Mouse (Mus musculus): ENCODE measurements around the gene Pdzd3. TPM values are rescaled to one million over a fixed set of nuclear protein-coding genes. Genes with fewer than 3 reads are reported as not detected.

The Pdzd3 gene
- polyA plus RNA-seq, 1 experiment, result 0.82 TPM

- DNase-seq (ENCODE audit: extremely low spot score in 1 of 2, low spot score in 1 of 2), result no peak
Observed at GRCm38 (mm10) chr9:44209416-44209815, 41.9 kb downstream of the Pdzd3 start.

- no peak for DNase-seq (ENCODE audit: extremely low spot score in 1 of 2, low spot score in 1 of 2)
Observed at GRCm38 (mm10) chr9:44207840-44208239, 43.4 kb downstream of the Pdzd3 start.

GRCm38 (mm10) chr9:44200458-44200857 lies 50.8 kb downstream of the Pdzd3 start:
- DNase-seq (ENCODE audit: extremely low spot score in 1 of 2, low spot score in 1 of 2), result no peak

- no peak for DNase-seq (ENCODE audit: extremely low spot score in 1 of 2, low spot score in 1 of 2)
Observed at GRCm38 (mm10) chr9:44199580-44199979, 51.7 kb downstream of the Pdzd3 start.

- DNase-seq (ENCODE audit: extremely low spot score in 1 of 2, low spot score in 1 of 2), result no peak
Observed at GRCm38 (mm10) chr9:44199166-44199565, 52.1 kb downstream of the Pdzd3 start.

Other genes with a start within 250 kb of the Pdzd3 start
- 752 and 876 TPM in 2 replicates for gene Thy1, start 208.1 kb downstream of the Pdzd3 start, polyA plus RNA-seq (2012; rRNA removed)
- gene Usp2, start 184.4 kb downstream of the Pdzd3 start, polyA plus RNA-seq (2012; rRNA removed), result 40.2 and 44.9 TPM in 2 replicates
- gene Mfrp, start 149.7 kb downstream of the Pdzd3 start, polyA plus RNA-seq (2012; rRNA removed), result 0.14 and 0.21 TPM in 2 replicates
- gene C1qtnf5, start 144.2 kb downstream of the Pdzd3 start, polyA plus RNA-seq (2012; rRNA removed), result 31.7 and 39.5 TPM in 2 replicates
- gene Gm49380, start 138.0 kb downstream of the Pdzd3 start, polyA plus RNA-seq (2012; rRNA removed), result 0.16 and 0.21 TPM in 2 replicates
- gene Rnf26, start 138.0 kb downstream of the Pdzd3 start, polyA plus RNA-seq (2012; rRNA removed), result 26.9 and 29.0 TPM in 2 replicates
- gene Mcam, start 117.0 kb downstream of the Pdzd3 start, polyA plus RNA-seq (2012; rRNA removed), result 16.8 and 17.4 TPM in 2 replicates
- 18.6 and 20.5 TPM in 2 replicates for gene Cbl, start 17.4 kb downstream of the Pdzd3 start, polyA plus RNA-seq (2012; rRNA removed)
- gene Ccdc153, start 10.8 kb downstream of the Pdzd3 start, polyA plus RNA-seq (2012; rRNA removed), result 1.1 TPM in 1 of 2 replicates, not detected in the other
- 6.7 and 7.0 TPM in 2 replicates for gene Nlrx1, start 17.1 kb upstream of the Pdzd3 start, polyA plus RNA-seq (2012; rRNA removed)
- 84.5 and 95.1 TPM in 2 replicates for gene Abcg4, start 37.1 kb upstream of the Pdzd3 start, polyA plus RNA-seq (2012; rRNA removed)
- 32.1 and 32.3 TPM in 2 replicates for gene Hinfp, start 54.2 kb upstream of the Pdzd3 start, polyA plus RNA-seq (2012; rRNA removed)
- gene C2cd2l, start 68.8 kb upstream of the Pdzd3 start, polyA plus RNA-seq (2012; rRNA removed), result 201 and 202 TPM in 2 replicates
- 21.1 and 22.9 TPM in 2 replicates for gene Dpagt1, start 74.5 kb upstream of the Pdzd3 start, polyA plus RNA-seq (2012; rRNA removed)
- gene H2afx, start 83.2 kb upstream of the Pdzd3 start, polyA plus RNA-seq (2012; rRNA removed), result 65.4 and 75.0 TPM in 2 replicates
- gene Hmbs, start 92.8 kb upstream of the Pdzd3 start, polyA plus RNA-seq (2012; rRNA removed), result 30.3 and 33.4 TPM in 2 replicates
- 44.1 and 47.2 TPM in 2 replicates for gene Vps11, start 110.2 kb upstream of the Pdzd3 start, polyA plus RNA-seq (2012; rRNA removed)
- 51.3 and 54.5 TPM in 2 replicates for gene Hyou1, start 128.0 kb upstream of the Pdzd3 start, polyA plus RNA-seq (2012; rRNA removed)
- 43.3 and 46.9 TPM in 2 replicates for gene Slc37a4, start 145.4 kb upstream of the Pdzd3 start, polyA plus RNA-seq (2012; rRNA removed)
- gene Rps25, start 155.7 kb upstream of the Pdzd3 start, polyA plus RNA-seq (2012; rRNA removed), result 510 and 649 TPM in 2 replicates
- gene Trappc4, start 156.1 kb upstream of the Pdzd3 start, polyA plus RNA-seq (2012; rRNA removed), result 86.4 and 86.9 TPM in 2 replicates
- 53.1 and 56.2 TPM in 2 replicates for gene Ccdc84, start 167.1 kb upstream of the Pdzd3 start, polyA plus RNA-seq (2012; rRNA removed)
- not detected in 2 replicates for gene Foxr1, start 189.7 kb upstream of the Pdzd3 start, polyA plus RNA-seq (2012; rRNA removed)
- 0.19 TPM in 1 of 2 replicates, not detected in the other for gene Upk2, start 203.5 kb upstream of the Pdzd3 start, polyA plus RNA-seq (2012; rRNA removed)
- gene Bcl9l, start 231.4 kb upstream of the Pdzd3 start, polyA plus RNA-seq (2012; rRNA removed), result 20.1 and 21.7 TPM in 2 replicates

Data from frontal cortex, adult 2 months (tissue).